Mouse (Mus musculus): ENCODE measurements around the gene Hist2h2aa2.

DNA sequence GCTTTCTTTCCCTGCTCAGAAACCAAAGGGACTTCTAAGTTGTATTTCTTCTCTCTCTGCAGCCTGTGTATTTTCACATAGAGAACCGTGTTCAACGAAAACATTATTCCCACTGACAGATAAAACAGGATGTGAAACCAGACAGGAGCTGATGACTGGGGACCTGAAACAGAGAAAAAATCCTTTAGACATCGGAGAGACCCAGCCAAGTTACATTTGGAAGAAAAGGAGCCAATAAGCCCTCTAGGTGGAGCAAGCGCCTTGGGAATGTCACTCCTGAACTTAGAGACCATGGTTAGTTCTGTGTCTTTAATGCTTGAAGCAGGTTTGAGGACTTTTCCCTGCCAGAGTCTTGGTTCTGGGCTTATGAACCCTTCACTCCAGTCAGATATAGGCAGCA lies 44.4 kb upstream of the Hist2h2aa2 start:
- TF ChIP-seq CTCF (IDR thresholded peaks at IDR 0.05; ENCODE audit: insufficient read depth, low read depth, low read length) (no peak), POLR2A (IDR thresholded peaks at IDR 0.05; ENCODE audit: insufficient read depth, low read depth, low read length) (no peak)
